Mouse (Mus musculus) thymus, adult 2 months (tissue): ENCODE measurements at regions not wholly inside any gene's neighbourhood (a gene's known extent, or its start where the extent isn't known, plus 50 kb on each side); places are given as distances from the start of the nearest gene placed in this dataset.

ENCODE experiments used
- DNase-seq: peaks from one replicate; pipeline ENCODE4 v3.0.0; 2021
- H3K27ac ChIP-seq: fragments of 200-500 bp; 2 replicates; pipeline ENCODE4 v1.5.1; 2012; ENCODE audit warnings: low read length, control low read depth; ENCODE audit not compliant: control insufficient read depth, insufficient read depth
- H3K27me3 ChIP-seq: fragments of 200-500 bp; 2 replicates; pipeline ENCODE4 v1.6.1; 2012; ENCODE audit warnings: mild to moderate bottlenecking, low read length, moderate library complexity, mixed read lengths; ENCODE audit not compliant: control insufficient read depth, insufficient read depth
- H3K36me3 ChIP-seq: fragments of 200-500 bp; 2 replicates; pipeline ENCODE4 v1.6.1; 2012; ENCODE audit warnings: mild to moderate bottlenecking, low read length, moderate library complexity; ENCODE audit not compliant: control insufficient read depth, insufficient read depth
- H3K4me1 ChIP-seq: fragments of 200-500 bp; replicated peaks from 2 replicates; pipeline ENCODE4 v1.6.1; 2012; ENCODE audit warnings: low read length; ENCODE audit not compliant: control insufficient read depth, insufficient read depth
- H3K4me3 ChIP-seq: fragments of 200-500 bp; 2 replicates; pipeline ENCODE4 v1.5.1; 2012; ENCODE audit warnings: mild to moderate bottlenecking, low read length, control low read depth, moderate library complexity; ENCODE audit not compliant: control insufficient read depth, insufficient read depth
- CTCF ChIP-seq: fragments of 200-500 bp; IDR thresholded peaks from 2 replicates; pipeline ENCODE4 v1.5.1; 2012; ENCODE audit warnings: mild to moderate bottlenecking, control low read depth, low read length, moderate library complexity, borderline replicate concordance; ENCODE audit not compliant: control insufficient read depth, poor library complexity, insufficient read depth; ENCODE audit errors: extremely low read depth
- POLR2A ChIP-seq: fragments of 200-500 bp; IDR thresholded peaks from 2 replicates; pipeline ENCODE4 v1.6.1; 2012; ENCODE audit warnings: mild to moderate bottlenecking, low read length, control low read depth, moderate library complexity; ENCODE audit not compliant: control insufficient read depth, poor library complexity, insufficient read depth; ENCODE audit errors: extremely low read depth
- WGBS: fragments of 180-500 bp; shearing (Covaris S2); methylation state at CpG from one replicate; pipeline ENCODE4 v1.1.7; 2018; 5-methylcytosine and 5-hydroxymethylcytosine counted together

DNA sequence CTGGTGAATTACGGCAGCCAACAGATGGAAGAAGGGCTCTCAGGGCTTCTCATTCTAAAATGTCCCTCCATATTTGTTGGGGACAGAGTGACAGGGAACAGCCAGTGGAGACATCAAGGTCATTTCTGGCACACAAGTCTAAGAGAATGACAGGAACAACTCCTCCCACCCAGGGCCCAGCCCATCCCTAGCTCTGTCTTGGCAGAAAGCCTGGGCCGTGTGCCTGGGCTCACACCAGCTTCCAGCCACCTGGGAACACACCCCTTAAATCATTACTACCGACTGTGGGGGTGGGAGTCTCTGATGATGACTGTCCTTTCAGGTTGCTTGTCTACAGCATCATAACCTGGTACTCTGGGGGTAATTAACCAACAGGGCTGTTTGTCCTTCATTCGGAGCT is 53.8 kb upstream of the Zmiz1 start:
- 72% methylated on average over 4 of the region's 4 CpGs for WGBS
- TF ChIP-seq CTCF = no peak
- no peak for TF ChIP-seq POLR2A
- Histone ChIP-seq H3K27ac (no peak overlapping the region), H3K36me3 (no peaks in the 10 kb centered on the region), H3K27me3 (no peaks in the 10 kb centered on the region), H3K4me1 (peaks cover 6% of the 10 kb centered on the region; the same call in 1 of the 2 replicates), H3K4me3 (no peak overlapping the region)
- no peak for DNase-seq

DNA sequence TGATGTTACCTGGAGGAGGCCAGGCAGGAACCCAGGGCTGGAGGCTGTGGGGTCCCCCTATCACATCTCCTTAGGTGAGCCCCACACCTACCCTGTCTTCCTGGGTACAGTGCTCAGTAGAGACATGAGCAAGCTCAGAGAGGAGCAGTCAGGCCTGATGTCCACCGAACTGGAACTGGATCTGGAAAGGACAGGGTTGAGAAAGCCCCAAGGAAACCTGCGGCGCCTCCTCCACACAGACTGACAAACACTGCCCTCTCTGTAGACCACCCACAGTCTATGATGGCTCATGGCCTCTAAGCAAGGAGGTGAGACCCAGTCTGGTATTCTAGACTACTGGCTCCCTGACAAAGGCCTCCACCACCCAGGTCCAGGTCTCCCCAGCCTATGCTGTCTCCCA is 52.9 kb upstream of the Zmiz1 start:
- Histone ChIP-seq H3K27ac (no peak overlapping the region), H3K27me3 (no peaks in the 10 kb centered on the region), H3K36me3 (no peaks in the 10 kb centered on the region), H3K4me1 (peaks cover 6% of the 10 kb centered on the region; the same call in 1 of the 2 replicates), H3K4me3 (no peak overlapping the region)
- WGBS = 96% methylated on average over 3 of the region's 3 CpGs
- TF ChIP-seq CTCF (no peak), POLR2A (no peak)
- DNase-seq = no peak

- H3K4me3 ChIP-seq = no peak overlapping the region
- TF ChIP-seq CTCF = no peak
- TF ChIP-seq POLR2A = no peak
- no peaks in the 10 kb centered on the region for H3K36me3 ChIP-seq
- peaks cover 4% of the 10 kb centered on the region; the same call in 1 of the 2 replicates for H3K4me1 ChIP-seq
- WGBS = 95% methylated on average over 6 of the region's 6 CpGs
- no peaks in the 10 kb centered on the region for H3K27me3 ChIP-seq
- no peak for DNase-seq
- no peak overlapping the region for H3K27ac ChIP-seq
These were observed 52.4 kb upstream of the Zmiz1 start for GRCm38 (mm10) chr14:25406613-25407012.

GRCm38 (mm10) chr14:25407111-25407510 is 51.9 kb upstream of the Zmiz1 start:
- DNase-seq = no peak
- Histone ChIP-seq H3K4me3 (no peak overlapping the region), H3K4me1 (no peaks in the 10 kb centered on the region), H3K36me3 (no peaks in the 10 kb centered on the region), H3K27me3 (no peaks in the 10 kb centered on the region), H3K27ac (no peak overlapping the region)
- over 99% methylated on average over 7 of the region's 7 CpGs for WGBS
- no peak for TF ChIP-seq CTCF
- no peak for TF ChIP-seq POLR2A
